Comparison of ENCODE assay signal across 11 mouse cellular contexts in genomic region chr12:80604218-80604617, GRCm38 (mm10). TPM values are rescaled to one million over a fixed set of nuclear protein-coding genes. Genes with fewer than 3 reads are reported as not detected.
A peak's percentile ranks its signal among the peaks of the same experiment; 100 is the strongest.
DNase-seq lines count a peak whose midpoint lies in the region; ATAC-seq and TF ChIP-seq lines count a peak whose summit lies in the region.
"Had no signal": no experiment of that assay in that cellular context is flagged by ENCODE, and none has a peak within 500 bp of the region (broad histone marks: within the 10 kb centered on the region; RNA-seq: fewer than 3 reads in every experiment).

No protein-coding gene starts in this region.

- TF ChIP-seq CTCF in lung, postnatal 0 days (IDR thresholded peaks at IDR 0.05), result no peak

- H3K4me2 ChIP-seq in kidney, embryonic 15.5 days, result no peak overlapping the region
- no peak overlapping the region for H3K4me2 ChIP-seq in lung, postnatal 0 days (replicated peaks; ENCODE audit: low read depth, low read length)
- H3K4me2 ChIP-seq in stomach, embryonic 15.5 days, result no peak overlapping the region

- WGBS in kidney, embryonic 15.5 days, result 82% methylated on average over 2 of the region's 2 CpGs
- WGBS in lung, postnatal 0 days, result 78% methylated on average over 2 of the region's 2 CpGs
- 86% methylated on average over 2 of the region's 2 CpGs for WGBS in stomach, embryonic 15.5 days

- H3K4me3 ChIP-seq in kidney, embryonic 15.5 days (replicated peaks), result no peak overlapping the region
- no peak overlapping the region for H3K4me3 ChIP-seq in lung, postnatal 0 days (ENCODE audit: low read depth, low read length)
- H3K4me3 ChIP-seq in stomach, embryonic 15.5 days (replicated peaks), result no peak overlapping the region

- H3K27ac ChIP-seq in kidney, embryonic 15.5 days, result peak overlapping the region; percentile 51
- 0 out of 2 replicates have a peak overlapping the region, but pooled peaks have one; percentile 54 for H3K27ac ChIP-seq in lung, postnatal 0 days (ENCODE audit: low read length)
- H3K27ac ChIP-seq in stomach, embryonic 15.5 days, result peak overlapping the region; percentile 62
- H3K27ac ChIP-seq: macrophage had no signal

- H3K36me3 ChIP-seq in kidney, embryonic 15.5 days, result no peaks in the 10 kb centered on the region
- H3K36me3 ChIP-seq in lung, postnatal 0 days (ENCODE audit: insufficient read depth, low read length), result no peaks in the 10 kb centered on the region
- no peaks in the 10 kb centered on the region for H3K36me3 ChIP-seq in stomach, embryonic 15.5 days

- H3K4me1 ChIP-seq in kidney, embryonic 15.5 days, result peaks cover 34% of the 10 kb centered on the region
- peaks cover 14% of the 10 kb centered on the region for H3K4me1 ChIP-seq in lung, postnatal 0 days (ENCODE audit: insufficient read depth, low read depth, low read length)
- H3K4me1 ChIP-seq in stomach, embryonic 15.5 days, result peaks cover 18% of the 10 kb centered on the region

- ATAC-seq in kidney, embryonic 15.5 days (replicated peaks; ENCODE audit: low FRiP score), result no peak
- ATAC-seq in lung, postnatal 0 days, result no peak
- ATAC-seq in stomach, embryonic 15.5 days (ENCODE audit: insufficient read depth, low FRiP score, low read depth), result no peak

- peak; percentile 27 to 46 for DNase-seq in frontal cortex, postnatal 36 days (ENCODE audit: low spot score in 2 of 2)
- DNase-seq in frontal cortex, postnatal 25 days (ENCODE audit: low spot score in 2 of 2), result no peak
- DNase-seq in kidney, postnatal 14 days, result no peak
- no peak for DNase-seq in lung, postnatal 0 days (ENCODE audit: low spot score)
- DNase-seq in lung, postnatal 14 days, result no peak
- no peak for DNase-seq in urinary bladder, postnatal 36 days (ENCODE audit: low spot score in 2 of 2)
- DNase-seq: cerebellum, adult 18-20 months; spleen, adult 18-20 months had no signal

- TF ChIP-seq EP300 in lung, postnatal 0 days (IDR thresholded peaks at IDR 0.05), result no peak

- no peaks in the 10 kb centered on the region for H3K27me3 ChIP-seq in kidney, embryonic 15.5 days
- H3K27me3 ChIP-seq in lung, postnatal 0 days (replicated peaks; ENCODE audit: insufficient read depth, low read length), result no peaks in the 10 kb centered on the region
- no peaks in the 10 kb centered on the region for H3K27me3 ChIP-seq in stomach, embryonic 15.5 days (replicated peaks)

- no peaks in the 10 kb centered on the region for H3K9me3 ChIP-seq in kidney, embryonic 15.5 days (replicated peaks)
- H3K9me3 ChIP-seq in lung, postnatal 0 days (ENCODE audit: low read length), result no peaks in the 10 kb centered on the region
- H3K9me3 ChIP-seq in stomach, embryonic 15.5 days, result no peaks in the 10 kb centered on the region

- no peak overlapping the region for H3K9ac ChIP-seq in kidney, embryonic 15.5 days
- H3K9ac ChIP-seq in lung, postnatal 0 days (replicated peaks; ENCODE audit: low read depth), result no peak overlapping the region
- no peak overlapping the region for H3K9ac ChIP-seq in stomach, embryonic 15.5 days

RNA-seq across cellular contexts. Expression of gene Slc39a9, which starts 39.5 kb away (rescaled TPM):
- 28.7 and 29.0 TPM in 2 replicates for polyA plus RNA-seq in kidney, embryonic 15.5 days (2015; fragmentation: Nextera tagmentation; extraction: Ambion mirVana)
- polyA plus RNA-seq in lung, postnatal 0 days (2015; fragmentation: Nextera tagmentation; extraction: Ambion mirVana), result 14.9 and 16.6 TPM in 2 replicates
- polyA plus RNA-seq in stomach, embryonic 15.5 days (2015; fragmentation: Nextera tagmentation; extraction: Ambion mirVana), result 24.4 and 27.7 TPM in 2 replicates

RNA-seq across cellular contexts. Expression of gene Erh, which starts 39.9 kb away (rescaled TPM):
- 312 and 331 TPM in 2 replicates for polyA plus RNA-seq in kidney, embryonic 15.5 days (2015; fragmentation: Nextera tagmentation; extraction: Ambion mirVana)
- 104 and 122 TPM in 2 replicates for polyA plus RNA-seq in lung, postnatal 0 days (2015; fragmentation: Nextera tagmentation; extraction: Ambion mirVana)
- polyA plus RNA-seq in stomach, embryonic 15.5 days (2015; fragmentation: Nextera tagmentation; extraction: Ambion mirVana), result 258 and 269 TPM in 2 replicates

Comparison
In these comparisons a context has a peak if more than half of its experiments do, and no peak if none do; other contexts are left out.
1. DNase-seq: peak in frontal cortex, postnatal 36 days (2 of 2); none in frontal cortex, postnatal 25 days (0 of 2), kidney, postnatal 14 days (single experiment), lung, postnatal 0 days (single experiment), lung, postnatal 14 days (single experiment) and urinary bladder, postnatal 36 days (0 of 2).
2. Peak in every context shown above with its lines, with median percentiles within 50 percentile points of each other: H3K27ac ChIP-seq.